Mouse (Mus musculus): Measurements from ENCODE around the gene Ap3b1.

GRCm38 (mm10) chr13:94358101-94358400 lies 709 bp upstream of the Ap3b1 start:
- TF ChIP-seq CTCF (IDR thresholded peaks at IDR 0.05; ENCODE audit: insufficient read depth, low read length) (no peak), POLR2A (IDR thresholded peaks at IDR 0.05; ENCODE audit: borderline replicate concordance, extremely low read depth, low read depth, low read length) (no peak)

Data from lung, adult 2 months (tissue).